Mouse (Mus musculus): Measurements from ENCODE around the gene Hoxb2. TPM values are rescaled to one million over a fixed set of nuclear protein-coding genes. Genes with fewer than 3 reads are reported as not detected.

Hoxb2 gene
- polyA plus RNA-seq, 1 experiment from 2014 or later, result 0.15 TPM

DNA sequence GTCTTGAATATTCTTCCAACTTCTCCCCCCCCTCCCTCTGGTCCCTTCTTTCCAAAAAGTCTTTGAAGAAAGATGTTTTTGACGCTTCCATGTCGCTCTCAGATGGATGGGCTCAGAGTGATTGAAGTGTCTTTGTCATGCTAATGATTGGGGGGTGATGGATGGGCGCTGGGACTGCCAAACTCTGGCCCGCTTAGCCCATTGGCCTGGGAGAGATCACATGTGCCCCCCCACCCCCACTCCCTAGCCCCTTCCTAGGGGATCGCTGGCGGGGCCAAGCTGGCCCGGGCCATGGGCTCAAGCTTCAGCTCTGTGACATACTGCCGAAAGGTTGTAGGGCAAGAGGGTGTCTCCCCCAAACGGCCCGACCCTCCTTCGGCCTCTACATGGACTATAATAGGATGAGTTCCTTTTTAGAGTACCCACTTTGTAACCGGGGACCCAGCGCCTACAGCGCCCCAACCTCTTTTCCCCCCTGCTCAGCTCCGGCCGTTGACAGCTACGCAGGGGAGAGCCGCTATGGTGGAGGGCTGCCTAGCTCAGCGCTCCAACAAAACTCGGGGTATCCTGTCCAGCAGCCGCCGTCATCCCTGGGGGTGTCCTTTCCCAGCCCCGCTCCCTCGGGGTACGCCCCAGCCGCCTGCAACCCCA is 15.2 kb downstream of the Hoxb2 start, which contains the start of gene Hoxb1:
TSS of gene Hoxb1 (plus strand) at position 312 of the 651 bp plus-strand sequence.
- H3K27me3 ChIP-seq, result peaks cover 94% of the 10 kb centered on the region
- under 1% methylated on average over 24 of the region's 26 CpGs for WGBS

DNA sequence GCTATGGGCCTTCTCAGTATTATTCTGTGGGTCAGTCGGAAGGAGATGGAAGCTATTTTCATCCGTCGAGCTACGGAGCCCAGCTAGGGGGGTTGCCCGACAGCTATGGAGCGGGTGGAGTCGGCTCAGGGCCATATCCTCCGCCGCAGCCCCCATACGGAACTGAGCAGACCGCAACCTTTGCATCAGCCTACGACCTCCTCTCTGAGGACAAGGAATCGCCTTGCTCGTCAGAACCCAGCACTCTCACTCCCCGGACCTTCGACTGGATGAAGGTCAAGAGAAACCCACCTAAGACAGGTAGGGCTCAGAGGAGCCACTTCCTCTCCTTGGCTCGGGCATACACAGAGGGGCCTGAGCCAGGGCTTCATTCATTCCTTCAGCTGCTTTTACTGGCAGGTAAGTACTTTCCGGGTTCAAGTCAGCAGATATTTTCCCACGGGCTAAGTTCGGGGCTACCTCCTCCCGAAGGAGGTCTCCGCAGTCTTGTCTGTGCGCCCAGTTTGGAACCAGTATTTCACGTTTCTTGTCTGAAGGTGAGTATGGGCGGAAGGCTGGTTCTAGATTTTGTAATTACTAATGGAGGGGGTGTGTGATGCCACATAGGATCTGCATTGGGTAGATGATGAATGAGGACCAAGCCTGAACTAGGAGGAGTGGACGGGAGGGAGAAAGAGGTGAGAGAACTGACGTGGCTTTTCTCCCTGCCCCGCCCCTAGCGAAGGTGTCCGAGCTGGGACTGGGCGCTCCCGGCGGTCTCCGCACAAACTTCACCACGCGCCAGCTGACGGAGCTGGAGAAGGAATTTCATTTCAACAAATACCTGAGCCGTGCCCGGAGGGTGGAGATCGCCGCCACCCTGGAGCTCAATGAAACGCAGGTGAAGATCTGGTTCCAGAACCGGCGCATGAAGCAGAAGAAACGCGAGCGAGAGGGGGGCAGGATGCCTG is 16.0 kb downstream of the Hoxb2 start:
- 3% methylated on average over 47 of the region's 47 CpGs for WGBS
- Histone ChIP-seq H3K4me1 (no peaks in the 10 kb centered on the region), H3K27me3 (peaks cover 98% of the 10 kb centered on the region), H3K9ac (replicated peaks) (no peak overlapping the region), H3K9me3 (no peaks in the 10 kb centered on the region), H3K36me3 (no peaks in the 10 kb centered on the region), H3K27ac (replicated peaks) (no peak overlapping the region), H3K4me3 (no peak overlapping the region), H3K4me2 (replicated peaks) (no peak overlapping the region)
- no peak for ATAC-seq (ENCODE audit: low FRiP score, low read depth)

More for the DNA sequence above, 15.2 kb downstream of the Hoxb2 start, which contains the start of gene Hoxb1:
- no peak within 1 kb of the TSS for H3K4me3 ChIP-seq
- no peak within 1 kb of the TSS for H3K9ac ChIP-seq (replicated peaks)
- H3K4me1 ChIP-seq, result no peaks in the 10 kb centered on the region
- no peak within 1 kb of the TSS for H3K27ac ChIP-seq (replicated peaks)
- no peak for ATAC-seq (ENCODE audit: low FRiP score, low read depth)
- H3K4me2 ChIP-seq (replicated peaks), result no peak within 1 kb of the TSS
- H3K9me3 ChIP-seq, result no peaks in the 10 kb centered on the region
- H3K36me3 ChIP-seq, result no peaks in the 10 kb centered on the region

DNA sequence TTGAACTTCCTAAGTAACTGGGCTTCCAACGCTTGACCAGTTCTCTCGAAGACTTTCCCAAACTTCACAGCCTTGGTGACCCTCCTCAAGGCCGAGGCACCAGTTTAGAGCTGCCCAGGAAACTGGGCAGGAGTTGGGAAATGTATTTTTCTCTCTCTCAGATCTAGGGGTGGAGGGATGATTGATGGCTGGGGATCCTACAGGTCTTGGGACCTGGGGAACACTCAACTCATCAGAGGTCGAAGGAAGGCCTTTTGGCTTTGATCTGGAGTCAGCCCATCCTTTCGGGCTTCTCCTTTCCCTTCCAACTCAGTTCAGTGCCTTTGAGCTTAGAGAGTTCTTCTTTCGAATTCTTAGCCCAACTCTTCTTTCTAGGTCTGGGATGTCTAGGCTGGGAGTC is 16.8 kb downstream of the Hoxb2 start:
- Histone ChIP-seq H3K4me1 (no peaks in the 10 kb centered on the region), H3K4me3 (no peak overlapping the region), H3K27me3 (peaks cover 98% of the 10 kb centered on the region), H3K36me3 (no peaks in the 10 kb centered on the region), H3K27ac (replicated peaks) (no peak overlapping the region), H3K9ac (replicated peaks) (no peak overlapping the region), H3K9me3 (no peaks in the 10 kb centered on the region), H3K4me2 (replicated peaks) (no peak overlapping the region)
- 9% methylated on average over 6 of the region's 6 CpGs for WGBS
- no peak for ATAC-seq (ENCODE audit: low FRiP score, low read depth)

- H3K4me2 ChIP-seq (replicated peaks), result no peak overlapping the region
- no peak overlapping the region for H3K4me3 ChIP-seq
- no peaks in the 10 kb centered on the region for H3K36me3 ChIP-seq
- H3K27me3 ChIP-seq, result peaks cover 98% of the 10 kb centered on the region
- no peak overlapping the region for H3K27ac ChIP-seq (replicated peaks)
- H3K9ac ChIP-seq (replicated peaks), result no peak overlapping the region
- H3K4me1 ChIP-seq, result no peaks in the 10 kb centered on the region
- no peak for ATAC-seq (ENCODE audit: low FRiP score, low read depth)
- no peaks in the 10 kb centered on the region for H3K9me3 ChIP-seq
- WGBS, result 9% methylated on average over 5 of the region's 5 CpGs
Measured at GRCm38 (mm10) chr11:96368686-96369085, 18.4 kb downstream of the Hoxb2 start.

- Histone ChIP-seq H3K36me3 (no peaks in the 10 kb centered on the region), H3K4me2 (replicated peaks) (no peak overlapping the region), H3K27ac (replicated peaks) (no peak overlapping the region), H3K9ac (replicated peaks) (no peak overlapping the region), H3K27me3 (peaks cover 98% of the 10 kb centered on the region), H3K4me1 (no peaks in the 10 kb centered on the region), H3K4me3 (no peak overlapping the region), H3K9me3 (no peaks in the 10 kb centered on the region)
- ATAC-seq (ENCODE audit: low FRiP score, low read depth), result no peak
- WGBS, result 3% methylated on average over 7 of the region's 7 CpGs
Measured at GRCm38 (mm10) chr11:96369140-96369539, 18.8 kb downstream of the Hoxb2 start.

DNA sequence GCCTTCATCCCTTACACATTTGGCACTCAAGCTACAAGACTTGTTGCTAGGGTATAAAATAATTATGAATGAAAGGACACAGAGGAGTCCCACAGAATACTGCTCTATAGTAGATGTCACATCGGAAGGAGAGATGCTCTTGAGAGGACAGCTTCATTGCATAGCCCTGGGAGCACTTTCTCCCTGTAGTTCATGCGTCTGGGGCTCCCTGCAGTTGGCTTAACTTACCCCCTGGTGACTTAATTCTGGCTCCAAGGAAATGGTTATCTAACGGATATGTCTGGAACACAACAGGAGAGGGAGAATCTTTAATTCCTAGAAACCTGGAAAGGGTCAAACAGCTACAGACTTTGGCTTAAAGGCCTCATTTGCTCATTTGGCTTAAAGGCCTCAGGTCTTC is 21.4 kb downstream of the Hoxb2 start:
- H3K27me3 ChIP-seq, result peaks cover 99% of the 10 kb centered on the region
- WGBS, result 9% methylated on average over 3 of the region's 3 CpGs

DNA sequence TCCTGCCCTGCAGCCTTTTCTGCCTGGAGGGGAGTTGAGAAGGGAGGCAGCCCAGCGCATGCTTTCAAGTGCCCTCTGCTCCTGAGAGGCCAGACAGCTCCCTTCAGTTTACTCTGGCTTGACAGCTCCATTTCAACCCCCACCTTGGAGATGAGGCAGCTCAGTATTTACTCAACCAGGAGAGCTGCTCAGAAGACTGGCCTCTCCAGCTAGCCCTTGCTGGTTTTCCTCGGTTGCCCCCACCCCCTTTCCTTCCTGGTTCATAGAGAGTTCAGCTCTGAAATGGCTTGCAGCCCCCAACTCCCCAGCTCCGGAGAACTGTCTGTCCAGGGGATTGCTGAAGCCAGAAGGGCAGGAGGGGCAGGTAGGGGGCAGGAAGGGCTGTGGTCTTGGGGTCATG is 22.2 kb downstream of the Hoxb2 start:
- ATAC-seq (ENCODE audit: low FRiP score, low read depth), result no peak
- H3K27ac ChIP-seq (replicated peaks), result no peak overlapping the region
- H3K4me3 ChIP-seq, result no peak overlapping the region
- H3K9ac ChIP-seq (replicated peaks), result no peak overlapping the region
- 5% methylated on average over 3 of the region's 3 CpGs for WGBS
- H3K36me3 ChIP-seq, result no peaks in the 10 kb centered on the region
- H3K4me1 ChIP-seq, result no peaks in the 10 kb centered on the region
- no peaks in the 10 kb centered on the region for H3K9me3 ChIP-seq
- peaks cover 96% of the 10 kb centered on the region for H3K27me3 ChIP-seq
- H3K4me2 ChIP-seq (replicated peaks), result no peak overlapping the region

More for the DNA sequence above, 21.4 kb downstream of the Hoxb2 start:
- H3K4me1 ChIP-seq, result no peaks in the 10 kb centered on the region
- no peak overlapping the region for H3K4me3 ChIP-seq
- no peaks in the 10 kb centered on the region for H3K36me3 ChIP-seq
- H3K9ac ChIP-seq (replicated peaks), result no peak overlapping the region
- no peak for ATAC-seq (ENCODE audit: low FRiP score, low read depth)
- H3K9me3 ChIP-seq, result no peaks in the 10 kb centered on the region
- H3K4me2 ChIP-seq (replicated peaks), result no peak overlapping the region
- no peak overlapping the region for H3K27ac ChIP-seq (replicated peaks)

DNA sequence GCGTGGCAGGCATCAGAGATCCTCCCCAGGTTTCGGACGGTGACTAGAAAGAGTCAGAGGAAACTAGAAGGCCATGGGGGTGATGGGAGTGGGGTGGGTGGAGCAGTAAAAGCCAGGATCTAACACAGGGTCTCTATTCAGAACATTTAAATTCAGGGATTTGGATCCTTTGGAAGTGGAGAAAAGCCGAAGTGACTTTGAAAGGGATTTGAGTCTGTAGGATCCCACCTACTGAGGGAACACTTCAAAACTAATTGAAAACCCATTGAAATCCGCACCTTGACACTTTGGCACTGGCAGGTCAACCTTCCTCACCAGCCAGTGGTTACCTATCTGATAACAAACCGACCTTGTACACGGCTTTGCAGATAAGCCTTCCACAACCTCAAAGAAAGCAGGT is 24.5 kb downstream of the Hoxb2 start:
- Histone ChIP-seq H3K9me3 (no peaks in the 10 kb centered on the region), H3K36me3 (no peaks in the 10 kb centered on the region), H3K4me1 (no peaks in the 10 kb centered on the region), H3K27ac (replicated peaks) (no peak overlapping the region), H3K27me3 (peaks cover 86% of the 10 kb centered on the region), H3K4me3 (no peak overlapping the region), H3K9ac (replicated peaks) (no peak overlapping the region), H3K4me2 (replicated peaks) (no peak overlapping the region)
- ATAC-seq (ENCODE audit: low FRiP score, low read depth), result no peak
- 2% methylated on average over 7 of the region's 7 CpGs for WGBS

GRCm38 (mm10) chr11:96383381-96383780 is 33.1 kb downstream of the Hoxb2 start:
- 85% methylated on average over 5 of the region's 5 CpGs for WGBS
- Histone ChIP-seq H3K9me3 (no peaks in the 10 kb centered on the region), H3K4me1 (no peaks in the 10 kb centered on the region), H3K4me2 (replicated peaks) (no peak overlapping the region), H3K27me3 (peaks cover 34% of the 10 kb centered on the region), H3K9ac (replicated peaks) (no peak overlapping the region), H3K4me3 (no peak overlapping the region), H3K27ac (replicated peaks) (no peak overlapping the region), H3K36me3 (no peaks in the 10 kb centered on the region)
- no peak for ATAC-seq (ENCODE audit: low FRiP score, low read depth)

DNA sequence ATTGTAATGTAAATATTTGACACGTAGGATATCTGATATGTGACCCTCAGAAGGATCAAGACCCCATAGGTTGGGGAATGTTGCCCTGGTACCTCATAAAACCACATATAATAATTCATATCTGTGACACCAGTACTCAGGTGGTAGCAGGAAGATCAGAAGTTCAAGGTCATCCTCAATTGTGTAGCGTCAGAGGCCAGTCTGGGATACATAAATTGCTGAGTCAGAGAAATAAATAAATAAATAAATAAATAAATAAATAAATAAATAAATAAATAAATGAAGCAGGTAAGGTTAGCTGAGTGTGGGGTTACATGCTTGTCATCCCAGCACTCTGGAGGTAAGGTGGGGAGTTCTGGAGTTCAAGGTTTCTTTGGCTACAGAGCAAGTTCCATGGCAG is 37.3 kb downstream of the Hoxb2 start:
- H3K36me3 ChIP-seq, result no peaks in the 10 kb centered on the region
- no peaks in the 10 kb centered on the region for H3K9me3 ChIP-seq
- ATAC-seq (ENCODE audit: low FRiP score, low read depth), result no peak
- peaks cover 9% of the 10 kb centered on the region for H3K27me3 ChIP-seq
- 89% methylated on average over 2 of the region's 2 CpGs for WGBS
- no peaks in the 10 kb centered on the region for H3K4me1 ChIP-seq
- no peak overlapping the region for H3K4me2 ChIP-seq (replicated peaks)
- no peak overlapping the region for H3K27ac ChIP-seq (replicated peaks)
- no peak overlapping the region for H3K9ac ChIP-seq (replicated peaks)
- H3K4me3 ChIP-seq, result no peak overlapping the region

DNA sequence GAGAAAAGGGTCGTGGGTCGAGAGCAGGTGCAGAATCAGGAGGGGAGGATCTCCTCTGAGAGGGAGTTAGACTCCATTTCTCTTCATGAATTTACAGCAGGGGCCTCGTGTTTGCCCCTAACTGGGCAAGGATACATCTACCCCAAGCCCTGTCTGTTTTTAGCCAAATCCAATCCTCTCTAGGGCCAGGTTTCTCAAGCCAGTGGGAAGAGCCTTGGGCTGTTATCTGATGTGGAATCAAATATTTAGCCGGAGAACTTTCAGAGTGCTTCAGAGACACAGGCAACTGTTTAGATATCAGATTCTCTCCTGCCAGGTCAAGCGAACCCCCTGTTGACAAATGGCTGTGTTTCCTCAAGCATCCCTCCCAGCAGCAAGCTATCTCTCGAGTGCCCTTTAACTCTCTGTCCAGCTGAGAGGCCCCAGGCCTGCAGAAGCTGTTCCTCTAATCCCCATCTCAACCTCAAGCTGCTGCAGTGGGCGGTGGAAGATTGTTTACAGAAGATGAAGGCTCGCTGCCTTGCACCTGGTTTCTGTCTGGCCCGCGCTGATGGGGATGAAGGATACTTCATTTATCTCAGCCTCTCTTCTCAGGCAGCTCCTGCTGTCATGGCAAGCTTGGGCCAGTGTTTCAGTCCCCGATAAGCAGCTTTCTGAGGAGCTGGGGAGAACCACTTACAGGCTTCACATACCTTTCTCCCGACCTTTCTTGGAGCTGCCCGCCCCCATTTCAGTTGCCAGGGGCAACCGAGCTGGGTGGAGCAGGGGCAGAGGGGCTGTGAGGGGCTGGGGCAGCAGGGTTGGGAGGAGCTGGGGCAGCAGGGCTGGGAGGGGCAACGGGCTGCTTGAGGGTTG is 46.7 kb downstream of the Hoxb2 start:
- Histone ChIP-seq H3K4me1 (peaks cover 5% of the 10 kb centered on the region), H3K4me2 (replicated peaks) (no peak overlapping the region), H3K27me3 (peaks cover 22% of the 10 kb centered on the region), H3K9ac (replicated peaks) (no peak overlapping the region), H3K4me3 (no peak overlapping the region), H3K36me3 (no peaks in the 10 kb centered on the region), H3K9me3 (no peaks in the 10 kb centered on the region), H3K27ac (replicated peaks) (no peak overlapping the region)
- no peak for ATAC-seq (ENCODE audit: low FRiP score, low read depth)
- WGBS, result 9% methylated on average over 15 of the region's 15 CpGs
